Mouse (Mus musculus) limb, embryonic 10.5 days (tissue): ENCODE measurements around the gene Ackr2. TPM values are rescaled to one million over a fixed set of nuclear protein-coding genes. Genes with fewer than 3 reads are reported as not detected.

Experiments used
- DNase-seq: peaks from one replicate; pipeline ENCODE4 v3.0.0-alpha.2; 2017; ENCODE audit warnings: low spot score
- H3K27ac ChIP-seq: fragments of 300-500 bp; sonication (generic); 2 replicates; pipeline ENCODE4 v1.5.1; 2016; ENCODE audit warnings: mild to moderate bottlenecking
- H3K27me3 ChIP-seq: fragments of 300-500 bp; sonication (generic); 2 replicates; pipeline ENCODE4 v1.6.1; 2016; ENCODE audit warnings: low read depth, mild to moderate bottlenecking; ENCODE audit not compliant: poor library complexity, severe bottlenecking
- H3K36me3 ChIP-seq: fragments of 300-500 bp; sonication (generic); 2 replicates; pipeline ENCODE4 v1.6.1; 2016; ENCODE audit warnings: mild to moderate bottlenecking, moderate library complexity
- H3K4me1 ChIP-seq: fragments of 300-500 bp; sonication (generic); 2 replicates; pipeline ENCODE4 v1.6.1; 2016
- H3K4me3 ChIP-seq: fragments of 300-500 bp; sonication (generic); 2 replicates; pipeline ENCODE4 v1.5.1; 2016; ENCODE audit warnings: mild to moderate bottlenecking, moderate library complexity
- H3K9me3 ChIP-seq: fragments of 300-500 bp; sonication (generic); replicated peaks from 2 replicates; pipeline ENCODE4 v1.6.1; 2016; ENCODE audit warnings: mild to moderate bottlenecking
- WGBS: fragments of 180-500 bp; shearing (Covaris S2); methylation state at CpG from one replicate; pipeline ENCODE4 v1.1.7; 2016; 5-methylcytosine and 5-hydroxymethylcytosine counted together
- polyA plus RNA-seq: library from polyadenylated mRNA; unstranded; fragments of >200 nt; fragmentation: Nextera tagmentation; extraction: Ambion mirVana; gene quantifications from 2 replicates; pipeline ENCODE4 v1.2.1, GENCODE M21; 2016

Ackr2 gene
- 0.16 TPM in 1 of 2 replicates, not detected in the other for polyA plus RNA-seq

DNA sequence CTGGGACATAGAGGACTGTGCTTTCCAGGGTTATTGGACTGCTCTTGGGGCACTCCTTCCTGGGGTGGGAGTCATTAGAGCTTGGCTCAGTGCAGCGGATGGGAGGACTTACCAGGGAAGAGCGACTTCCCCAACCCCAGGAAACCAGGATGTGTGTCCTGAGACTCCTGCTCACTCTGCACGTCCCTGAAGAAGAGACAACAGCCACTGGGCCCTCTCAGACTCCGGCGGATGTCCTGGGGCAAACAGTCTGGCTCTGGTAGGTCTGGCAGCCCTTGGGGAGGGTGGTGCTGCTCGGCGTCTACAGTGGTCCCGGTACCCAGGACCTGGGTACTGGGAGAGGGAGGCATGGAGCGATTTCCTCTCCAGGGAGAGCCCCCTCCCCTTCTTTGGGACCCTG, at the start of gene Ackr2:
Ackr2 (plus strand) TSS at position 111 of the 400 bp plus-strand sequence.
- Histone ChIP-seq H3K9me3 (no peaks in the 10 kb centered on the region), H3K4me3 (no peak within 1 kb of the TSS), H3K4me1 (no peaks in the 10 kb centered on the region), H3K27ac (no peak within 1 kb of the TSS), H3K27me3 (no peaks in the 10 kb centered on the region), H3K36me3 (no peaks in the 10 kb centered on the region)
- WGBS: 81% methylated on average over 9 of the region's 9 CpGs
- no peak for DNase-seq

DNA sequence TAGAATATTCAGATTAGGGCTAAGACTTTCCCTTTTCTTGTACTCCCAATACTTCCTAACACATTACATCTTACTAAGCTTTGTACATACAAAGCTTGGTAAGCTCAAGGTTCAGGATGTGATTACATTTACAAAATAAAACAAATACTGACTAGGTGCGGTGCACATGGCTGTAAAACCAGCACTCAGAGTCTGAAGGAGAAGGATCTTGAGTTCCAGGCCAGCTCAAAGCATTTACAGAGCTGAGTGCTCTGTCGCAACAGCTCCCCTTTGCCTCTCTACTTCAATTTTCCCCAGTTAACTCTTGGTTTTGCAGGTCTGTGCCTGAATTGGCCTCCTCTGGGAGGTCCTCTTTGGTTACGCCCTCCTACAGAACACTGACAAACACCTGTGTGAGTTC, 43.9 kb upstream of the Ackr2 start:
- Histone ChIP-seq H3K9me3 (no peaks in the 10 kb centered on the region), H3K4me1 (peaks cover 14% of the 10 kb centered on the region), H3K27me3 (no peaks in the 10 kb centered on the region), H3K4me3 (no peak overlapping the region), H3K27ac (no peak overlapping the region), H3K36me3 (peaks cover 32% of the 10 kb centered on the region)
- 97% methylated on average over 3 of the region's 3 CpGs for WGBS
- no peak for DNase-seq

DNA sequence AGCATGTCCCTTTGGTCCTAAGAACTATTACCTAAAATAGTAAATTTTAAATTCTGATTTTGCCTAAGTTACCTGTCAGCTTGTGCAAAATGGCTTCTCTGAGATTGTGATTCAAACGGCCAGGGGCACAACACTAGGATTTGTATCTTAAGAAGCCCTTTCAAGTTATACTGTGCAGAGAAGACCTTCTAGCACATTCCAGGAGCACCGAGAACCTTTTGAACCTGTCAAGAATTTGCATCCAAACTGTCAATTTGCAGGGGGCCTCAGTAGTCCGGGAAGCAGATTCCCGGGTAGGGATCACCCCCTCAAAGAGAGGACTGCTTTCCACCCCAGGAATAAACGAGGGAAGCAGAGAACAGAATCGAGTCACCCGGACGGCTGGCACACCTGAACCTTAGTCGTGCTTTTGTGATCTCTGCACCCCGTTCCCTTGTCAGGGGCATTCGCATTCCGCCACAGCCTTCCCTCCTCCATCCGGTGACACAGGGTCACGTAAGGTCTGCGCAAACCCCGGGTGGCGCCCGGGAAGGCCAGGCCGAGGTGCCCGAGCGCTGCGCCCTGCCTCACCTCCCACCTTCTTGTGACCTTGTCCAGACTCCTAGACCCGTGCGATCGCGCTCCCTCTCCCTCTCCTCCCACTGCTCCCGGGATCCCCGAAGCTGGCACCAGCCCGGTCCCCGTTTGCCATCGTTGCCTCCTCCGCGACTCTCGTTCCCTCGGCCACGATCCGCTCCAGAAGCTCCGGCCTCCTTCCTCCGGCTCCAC, 41.3 kb upstream of the Ackr2 start:
- Histone ChIP-seq H3K36me3 (peaks cover 9% of the 10 kb centered on the region), H3K27me3 (no peaks in the 10 kb centered on the region), H3K4me3 (peak overlapping the region; percentile 93), H3K4me1 (peaks cover 14% of the 10 kb centered on the region), H3K27ac (peak overlapping the region; percentile 95), H3K9me3 (no peaks in the 10 kb centered on the region)
- 2% methylated on average over 39 of the region's 39 CpGs for WGBS
- no peak for DNase-seq

DNA sequence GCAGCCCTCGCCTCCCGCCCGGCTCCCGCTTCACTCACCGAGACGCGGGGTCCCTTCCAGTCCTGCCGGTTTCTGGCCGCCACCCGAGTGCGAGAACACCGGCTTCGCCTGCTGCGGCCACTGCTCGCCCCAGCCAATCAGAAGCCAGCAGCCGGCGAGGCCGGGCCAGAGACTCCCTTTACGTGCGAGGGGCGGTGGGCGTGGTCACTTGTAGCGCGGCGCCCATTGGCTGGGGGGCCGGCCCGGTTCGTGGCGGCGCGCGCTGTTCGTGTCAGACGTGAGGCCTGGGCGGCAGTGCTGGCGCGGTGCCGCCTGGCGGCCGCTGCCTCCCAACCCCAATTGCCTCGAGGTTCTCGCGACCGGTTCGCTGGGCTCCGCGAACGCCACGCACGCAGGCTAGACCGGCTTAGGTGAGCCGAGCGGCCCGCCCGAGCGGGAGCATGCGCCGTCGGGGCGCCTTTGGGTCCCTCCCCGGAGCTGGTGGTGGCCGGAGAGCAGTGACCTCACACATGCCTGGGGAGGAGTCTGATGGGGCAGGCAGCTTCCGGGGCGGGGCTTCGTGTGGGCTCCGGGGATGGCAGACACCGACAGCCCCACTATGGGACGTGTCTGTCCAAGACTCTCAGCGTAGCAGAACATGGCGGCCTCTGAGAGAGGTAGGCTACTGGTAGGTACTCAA, 40.5 kb upstream of the Ackr2 start:
- Histone ChIP-seq H3K27me3 (no peaks in the 10 kb centered on the region), H3K9me3 (no peaks in the 10 kb centered on the region), H3K4me3 (peak overlapping the region; percentile 93), H3K36me3 (peaks cover 4% of the 10 kb centered on the region; the same call in 1 of the 2 replicates), H3K27ac (peak overlapping the region; percentile 95), H3K4me1 (peaks cover 14% of the 10 kb centered on the region)
- WGBS: under 1% methylated on average over 70 of the region's 70 CpGs
- peak; percentile 99 for DNase-seq

DNA sequence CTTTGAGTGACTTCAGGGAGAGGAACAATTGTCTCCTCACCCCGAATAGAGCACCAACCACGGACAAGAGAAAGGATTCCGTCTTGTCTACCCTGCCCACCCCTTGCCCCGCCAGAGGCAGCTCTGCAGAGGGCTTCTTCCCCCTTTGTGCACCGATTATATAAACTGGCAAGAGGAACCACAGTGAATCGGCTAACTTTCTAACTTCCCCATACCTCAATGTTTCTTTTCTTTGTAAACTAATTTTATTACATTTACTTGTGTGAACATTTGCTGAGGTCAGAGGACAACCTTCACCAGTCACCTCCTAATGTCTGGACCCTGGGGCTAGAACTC, 40.0 kb upstream of the Ackr2 start, which contains the start of gene Higd1a:
Higd1a (minus strand) TSS at position 210 of the 336 bp plus-strand sequence.
- WGBS: 20% methylated on average over 6 of the region's 6 CpGs
- H3K27me3 ChIP-seq: no peaks in the 10 kb centered on the region
- H3K36me3 ChIP-seq: peaks cover 4% of the 10 kb centered on the region; the same call in 1 of the 2 replicates
- no peaks in the 10 kb centered on the region for H3K9me3 ChIP-seq
- peak within 1 kb of the TSS; percentile 95 for H3K27ac ChIP-seq
- peak within 1 kb of the TSS; percentile 93 for H3K4me3 ChIP-seq
- H3K4me1 ChIP-seq: peaks cover 14% of the 10 kb centered on the region
- DNase-seq: no peak

DNA sequence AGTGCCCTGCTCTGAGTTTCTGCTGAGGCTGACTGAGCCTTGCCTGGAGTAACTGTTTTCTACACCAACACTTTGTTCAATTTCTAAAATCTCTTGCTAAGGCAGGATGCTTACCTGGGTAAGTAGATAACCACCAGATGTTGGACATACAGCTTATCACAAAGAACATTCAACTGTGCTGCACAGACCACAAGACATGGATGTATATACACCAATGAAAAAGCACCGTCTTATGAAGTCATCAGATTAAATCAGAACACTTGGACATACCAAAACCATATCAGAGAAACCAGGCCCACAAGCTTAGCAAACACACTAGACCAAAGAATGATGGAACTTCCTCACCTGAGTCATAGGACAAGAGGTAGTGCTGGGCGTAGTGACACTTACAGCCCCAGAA, 38.8 kb upstream of the Ackr2 start:
- Histone ChIP-seq H3K9me3 (no peaks in the 10 kb centered on the region), H3K4me1 (peaks cover 14% of the 10 kb centered on the region), H3K36me3 (0 out of 2 replicates have a peak, but pooled peaks cover 4% of the 10 kb centered on the region), H3K27ac (no peak overlapping the region), H3K4me3 (no peak overlapping the region), H3K27me3 (peaks cover 7% of the 10 kb centered on the region; the same call in 1 of the 2 replicates)
- 96% methylated on average over 2 of the region's 2 CpGs for WGBS
- no peak for DNase-seq

DNA sequence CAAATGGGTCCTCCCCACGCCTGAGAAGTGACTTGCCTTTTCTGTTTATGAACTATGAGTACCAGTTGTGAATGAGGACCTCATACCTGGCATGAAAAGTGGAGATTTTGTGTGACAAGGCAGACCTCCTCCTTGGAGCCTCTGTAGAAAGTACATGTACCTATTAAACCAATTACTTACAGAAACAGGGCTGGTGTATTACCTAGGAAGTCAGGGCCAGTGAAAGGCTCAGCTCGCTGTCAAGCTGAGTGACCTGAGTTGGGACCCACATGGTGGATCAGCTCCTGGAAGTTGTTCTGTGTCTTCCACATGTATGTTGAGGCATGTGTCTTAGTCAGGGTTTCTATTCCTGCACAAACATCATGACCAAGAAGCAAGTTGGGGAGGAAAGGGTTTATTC, 37.2 kb upstream of the Ackr2 start:
- 0 out of 2 replicates have a peak, but pooled peaks cover 2% of the 10 kb centered on the region for H3K36me3 ChIP-seq
- H3K4me1 ChIP-seq: peaks cover 14% of the 10 kb centered on the region
- no peak overlapping the region for H3K27ac ChIP-seq
- no peak for DNase-seq
- no peaks in the 10 kb centered on the region for H3K9me3 ChIP-seq
- no peak overlapping the region for H3K4me3 ChIP-seq
- 91% methylated on average over 2 of the region's 2 CpGs for WGBS
- H3K27me3 ChIP-seq: peaks cover 9% of the 10 kb centered on the region; the same call in 1 of the 2 replicates

DNA sequence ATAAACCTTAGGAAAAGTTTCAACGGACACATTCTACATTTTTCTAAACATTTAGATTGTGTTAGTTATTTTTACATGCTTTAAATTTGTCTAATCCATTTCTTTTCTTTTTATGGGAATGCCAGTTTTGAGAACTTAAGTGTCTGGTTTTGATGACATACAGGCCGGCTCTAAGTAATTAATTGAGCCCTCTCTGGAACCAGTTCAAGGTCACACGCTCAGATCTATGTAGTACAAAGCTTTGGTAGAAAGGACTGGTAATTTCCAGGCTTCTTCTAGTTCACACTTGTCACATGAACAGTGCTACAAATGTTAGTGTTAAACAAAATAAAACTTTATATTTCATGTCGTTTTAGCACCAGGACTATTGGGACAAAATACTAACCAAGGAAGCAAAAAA, 33.3 kb upstream of the Ackr2 start:
- 64% methylated on average over 4 of the region's 4 CpGs for WGBS
- H3K36me3 ChIP-seq: no peaks in the 10 kb centered on the region

DNA sequence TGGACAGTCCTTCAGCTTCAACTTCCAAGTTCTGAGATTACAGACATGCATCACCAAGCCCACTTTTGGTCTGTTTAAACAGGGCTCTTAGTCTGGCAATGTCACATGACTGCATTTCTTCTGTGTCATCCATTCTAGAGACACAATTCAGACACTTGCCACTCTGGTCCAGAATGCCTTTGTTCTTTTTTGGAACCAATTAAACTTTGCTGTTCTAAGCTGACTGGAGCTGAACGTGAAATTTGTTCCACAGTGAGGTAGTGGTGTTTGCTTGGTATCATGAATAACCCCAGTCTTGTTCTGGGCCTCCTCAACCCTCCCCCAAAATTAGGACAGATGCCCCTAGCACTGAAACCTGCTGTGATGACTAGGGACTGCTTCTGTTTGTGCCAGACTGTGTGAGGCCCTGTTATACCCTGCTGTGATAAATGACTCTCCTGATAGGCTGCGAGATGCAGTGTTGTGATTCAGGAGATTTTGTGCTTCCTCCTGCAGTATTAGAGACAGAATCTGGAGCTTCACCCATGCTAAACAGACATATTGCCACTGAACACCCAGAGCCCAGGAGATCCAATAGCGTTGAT, 32.6 kb upstream of the Ackr2 start:
- Histone ChIP-seq H3K27me3 (peaks cover 28% of the 10 kb centered on the region), H3K9me3 (no peaks in the 10 kb centered on the region), H3K27ac (no peak overlapping the region), H3K4me3 (no peak overlapping the region), H3K36me3 (no peaks in the 10 kb centered on the region), H3K4me1 (peaks cover 9% of the 10 kb centered on the region)
- DNase-seq: no peak
- WGBS: 53% methylated on average over 3 of the region's 3 CpGs

More for the DNA sequence above, 33.3 kb upstream of the Ackr2 start:
- no peak for DNase-seq
- Histone ChIP-seq H3K9me3 (no peaks in the 10 kb centered on the region), H3K27ac (no peak overlapping the region), H3K27me3 (peaks cover 28% of the 10 kb centered on the region), H3K4me1 (peaks cover 2% of the 10 kb centered on the region), H3K4me3 (no peak overlapping the region)

DNA sequence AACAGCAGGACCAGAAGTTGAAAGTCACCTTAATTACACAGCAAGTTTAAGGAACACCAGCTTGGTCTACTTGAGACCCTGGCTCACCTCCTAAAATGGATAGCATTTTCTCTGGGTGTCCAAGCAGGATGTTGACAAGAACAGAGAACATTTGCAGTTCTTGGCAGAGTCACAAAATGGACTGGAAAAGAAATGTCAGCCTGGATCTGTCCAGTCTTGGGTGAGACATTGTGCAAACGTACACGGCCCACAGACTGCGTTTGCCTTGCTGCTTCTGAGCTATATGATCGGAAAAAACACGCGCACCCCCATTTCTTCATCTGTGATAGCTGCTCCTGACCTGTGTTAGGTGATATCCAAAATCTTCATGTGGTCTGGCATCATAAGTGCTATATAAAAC, 30.5 kb upstream of the Ackr2 start:
- Histone ChIP-seq H3K36me3 (no peaks in the 10 kb centered on the region), H3K27ac (no peak overlapping the region), H3K27me3 (peaks cover 40% of the 10 kb centered on the region), H3K4me3 (no peak overlapping the region), H3K9me3 (no peaks in the 10 kb centered on the region), H3K4me1 (peaks cover 13% of the 10 kb centered on the region)
- DNase-seq: no peak
- 95% methylated on average over 6 of the region's 6 CpGs for WGBS

DNA sequence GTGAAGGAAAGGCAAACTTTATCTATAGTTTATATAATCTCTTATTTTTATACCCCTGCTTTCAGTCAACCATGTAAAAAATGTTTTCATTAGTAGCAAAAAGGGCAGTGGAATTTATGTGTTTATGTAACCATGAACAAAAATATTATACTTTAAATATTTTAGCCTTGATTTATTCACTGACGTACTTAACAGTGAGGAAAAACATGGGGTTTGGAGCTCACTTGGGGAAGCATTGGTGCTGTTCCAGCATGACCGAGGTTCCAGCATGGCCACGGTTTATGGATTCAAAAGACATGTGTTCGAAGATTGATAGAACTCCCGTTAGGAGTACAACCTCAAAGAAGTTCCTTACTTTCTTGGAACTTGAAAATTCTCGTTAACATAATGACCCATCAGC, 29.9 kb upstream of the Ackr2 start:
- 87% methylated on average over 6 of the region's 6 CpGs for WGBS

DNA sequence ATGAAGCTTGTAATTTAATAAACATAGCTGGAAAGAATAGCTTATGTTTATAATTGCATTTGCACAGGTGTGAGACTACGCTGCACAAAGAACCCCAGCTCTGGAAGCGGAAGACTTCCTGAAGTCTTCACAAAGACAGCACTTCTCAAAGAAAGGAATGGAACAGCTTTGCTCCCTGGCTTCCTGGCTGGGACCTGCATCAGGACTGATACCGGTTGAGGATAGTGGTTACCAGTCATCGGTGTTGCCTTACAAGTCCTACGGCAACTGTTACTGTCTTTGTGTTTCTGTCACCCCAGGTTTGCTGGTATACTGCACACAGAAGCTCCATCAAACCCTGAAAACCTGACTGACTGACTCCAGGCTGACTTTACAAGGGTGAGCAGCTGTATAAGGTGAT, 28.7 kb upstream of the Ackr2 start:
- WGBS: 82% methylated on average over 5 of the region's 5 CpGs
- H3K27me3 ChIP-seq: peaks cover 41% of the 10 kb centered on the region

More for the DNA sequence above, 29.9 kb upstream of the Ackr2 start:
- H3K4me3 ChIP-seq: no peak overlapping the region
- no peaks in the 10 kb centered on the region for H3K9me3 ChIP-seq
- peaks cover 46% of the 10 kb centered on the region for H3K27me3 ChIP-seq
- no peaks in the 10 kb centered on the region for H3K36me3 ChIP-seq
- no peak overlapping the region for H3K27ac ChIP-seq
- H3K4me1 ChIP-seq: peaks cover 13% of the 10 kb centered on the region
- DNase-seq: no peak

DNA sequence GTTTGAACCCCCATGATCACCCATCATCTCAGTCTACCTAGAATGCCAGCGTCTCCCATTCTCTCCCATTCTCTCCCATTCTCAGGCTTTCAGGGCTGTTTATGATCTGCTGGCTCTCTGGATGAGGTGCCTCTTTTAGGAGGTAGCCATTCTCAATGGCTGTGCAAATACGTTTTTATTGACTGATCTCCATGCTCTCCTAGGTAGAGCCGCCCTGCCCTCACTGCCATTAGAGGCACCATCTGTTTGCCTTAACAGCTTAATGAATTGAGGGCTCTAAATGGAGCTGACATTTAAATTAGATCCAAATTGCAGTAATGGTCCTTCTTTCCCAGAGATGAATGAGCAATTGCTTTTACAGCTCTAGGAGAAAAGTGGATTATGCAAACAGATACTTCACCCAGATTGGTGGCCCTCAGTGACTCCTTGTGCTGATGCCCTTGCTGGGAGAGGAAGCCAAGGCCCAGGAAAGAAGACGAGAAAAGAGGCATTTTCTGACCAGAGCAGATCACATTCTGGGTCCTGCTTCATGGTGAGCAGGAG, 28.1 kb upstream of the Ackr2 start:
- H3K4me1 ChIP-seq: peaks cover 16% of the 10 kb centered on the region
- no peaks in the 10 kb centered on the region for H3K9me3 ChIP-seq
- H3K36me3 ChIP-seq: no peaks in the 10 kb centered on the region
- no peak overlapping the region for H3K4me3 ChIP-seq
- WGBS: 22% methylated on average over 4 of the region's 4 CpGs
- H3K27me3 ChIP-seq: peaks cover 40% of the 10 kb centered on the region
- no peak for DNase-seq
- no peak overlapping the region for H3K27ac ChIP-seq

More for the DNA sequence above, 28.7 kb upstream of the Ackr2 start:
- Histone ChIP-seq H3K9me3 (no peaks in the 10 kb centered on the region), H3K36me3 (no peaks in the 10 kb centered on the region), H3K4me3 (no peak overlapping the region), H3K27ac (no peak overlapping the region), H3K4me1 (peaks cover 13% of the 10 kb centered on the region)
- no peak for DNase-seq
